Mouse (Mus musculus): ENCODE data around the gene Plcd4.
"Not testable (repeated sequence)": the region's sequence is repeated elsewhere in the genome, so short reads cannot be mapped to it uniquely, and the experiment has no call there.

Gene Plcd4

DNA sequence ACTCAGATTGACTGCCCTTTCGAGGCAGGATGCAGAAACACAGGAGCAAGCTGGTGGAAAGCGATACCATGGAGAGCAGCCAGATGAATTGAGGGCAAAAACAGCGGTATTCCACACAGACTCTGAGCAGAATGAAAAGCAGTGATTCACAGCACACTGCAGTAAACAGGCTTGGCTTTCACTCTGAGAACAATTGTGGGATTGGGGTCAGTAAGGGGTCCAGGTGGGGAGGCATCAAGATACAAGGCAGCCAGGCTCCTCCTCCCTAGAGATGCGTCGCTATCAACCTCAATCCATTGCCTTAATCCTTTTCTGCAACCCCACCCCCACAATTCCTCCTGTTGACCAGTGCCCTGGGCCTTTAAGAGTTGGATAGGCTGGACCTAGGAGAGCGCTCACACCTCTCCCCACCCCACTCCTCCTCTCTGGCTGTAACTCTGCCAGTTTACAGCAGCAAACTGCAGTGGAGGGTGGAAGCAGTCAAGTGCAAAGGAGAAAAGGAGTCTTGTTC, at the start of gene Plcd4:
TSS of gene Plcd4 (plus strand) at position 438 of the 511 bp plus-strand sequence.
- peak; percentile 29 to 44 for DNase-seq (ENCODE audit: low spot score in 2 of 2)

DNA sequence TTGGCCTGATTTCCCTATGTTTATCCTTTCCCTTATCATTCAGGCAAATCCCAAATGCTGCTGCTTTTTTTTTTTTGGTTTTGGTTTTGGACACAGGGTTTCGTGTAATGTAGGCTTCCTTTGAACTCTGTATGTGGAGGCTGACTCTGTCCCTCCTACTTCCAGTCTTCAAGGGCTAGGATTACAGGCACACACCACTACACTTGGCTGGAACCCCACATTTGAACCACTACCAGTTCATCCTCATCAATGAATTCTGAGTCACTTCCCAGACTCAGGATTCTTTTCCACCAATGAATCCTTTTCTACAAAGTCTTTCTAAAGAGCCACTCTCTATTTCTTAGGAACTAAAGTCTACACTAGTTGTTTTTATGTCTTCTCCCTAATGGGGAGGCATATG, 41.6 kb upstream of the Plcd4 start:
- DNase-seq (ENCODE audit: low spot score in 2 of 2) = no peak

GRCm38 (mm10) chr1:74505393-74505720, 37.3 kb upstream of the Plcd4 start:
- DNase-seq (ENCODE audit: low spot score in 2 of 2) = no peak

DNA sequence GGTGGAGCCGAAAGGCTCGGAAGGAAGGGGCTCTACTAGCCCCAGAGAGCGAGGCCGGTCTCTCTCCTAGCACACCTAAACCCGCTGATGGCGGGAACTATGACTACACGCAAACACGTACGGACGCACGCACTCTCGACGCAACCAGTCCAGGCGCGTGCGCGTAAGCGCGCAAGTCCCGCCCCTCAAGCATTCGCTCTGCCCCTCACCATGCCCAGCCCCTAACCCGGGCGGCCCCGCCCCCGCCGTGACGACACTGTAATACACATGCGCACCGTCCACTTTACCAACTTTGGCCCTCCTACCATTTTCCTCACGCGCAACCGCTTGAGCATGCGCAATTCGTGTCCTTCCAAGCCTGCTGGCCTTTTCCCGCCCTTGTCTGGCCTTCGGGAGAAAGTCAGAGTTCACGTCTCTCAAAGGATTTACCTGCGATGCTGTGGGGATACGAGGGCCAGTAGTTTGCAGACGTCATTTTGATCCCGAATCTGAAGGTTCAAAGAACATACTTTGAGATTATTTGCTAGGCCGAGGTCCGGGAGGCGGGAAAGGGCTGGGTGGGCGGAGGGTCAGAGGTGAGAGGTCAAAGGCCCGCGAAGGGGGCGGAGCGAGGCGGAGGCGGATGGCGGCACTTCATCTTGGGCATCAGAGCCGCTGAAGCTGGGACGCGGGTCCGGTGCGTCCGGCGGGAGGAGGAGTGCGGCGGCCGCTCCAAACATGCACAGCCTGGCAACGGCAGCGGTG, 36.8 kb upstream of the Plcd4 start, which contains the start of gene Cnot9:
TSS of gene Cnot9 (plus strand) at position 338 of the 744 bp plus-strand sequence.
- DNase-seq (ENCODE audit: low spot score in 2 of 2) = peak; percentile 100

DNA sequence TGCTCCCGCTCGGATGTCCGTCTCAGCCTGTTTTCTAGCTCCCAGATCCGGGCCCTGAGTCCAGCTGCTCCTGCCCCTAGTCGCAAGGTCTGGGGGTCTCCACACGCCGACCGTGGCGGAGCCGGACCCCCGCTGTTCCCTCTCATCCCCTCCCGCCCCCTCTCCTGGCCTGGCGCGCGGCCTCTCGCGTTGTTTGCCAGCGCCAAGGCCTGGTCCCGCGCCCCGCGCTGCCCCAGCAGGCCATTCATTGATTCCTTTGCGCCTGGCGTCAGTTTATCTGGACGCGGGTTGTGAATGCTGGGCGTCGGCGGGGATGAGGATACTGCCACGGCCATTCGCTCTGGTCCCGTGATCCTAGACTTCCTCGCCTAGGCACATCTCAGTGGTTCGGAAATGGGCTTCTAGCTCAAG, 36.2 kb upstream of the Plcd4 start:
- peak in 1 of 2 experiments; percentile 32 for DNase-seq (ENCODE audit: low spot score in 2 of 2)

DNA sequence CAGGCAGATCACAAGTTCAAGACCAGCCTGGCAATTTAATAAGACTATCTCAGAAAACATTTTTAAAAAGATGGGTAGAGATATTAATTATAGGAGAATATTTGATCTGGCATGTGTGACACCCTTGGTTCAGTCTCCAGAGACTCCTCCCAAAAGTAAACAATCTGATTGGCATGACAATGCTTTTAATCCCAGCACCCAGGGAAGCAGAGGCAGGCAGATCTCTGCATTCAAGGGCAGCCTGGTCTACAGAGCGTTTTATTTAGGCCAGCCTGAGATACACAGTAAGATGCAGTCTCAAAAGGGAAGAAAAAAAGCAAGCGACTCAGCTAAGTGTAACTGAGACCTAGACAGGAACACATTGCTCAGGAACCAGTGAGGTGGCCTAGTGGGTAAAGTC, 34.9 kb upstream of the Plcd4 start:
- DNase-seq (ENCODE audit: low spot score in 2 of 2) = no peak

- no peak for DNase-seq (ENCODE audit: low spot score in 2 of 2)
Measured at GRCm38 (mm10) chr1:74511306-74511705, 31.4 kb upstream of the Plcd4 start.

DNA sequence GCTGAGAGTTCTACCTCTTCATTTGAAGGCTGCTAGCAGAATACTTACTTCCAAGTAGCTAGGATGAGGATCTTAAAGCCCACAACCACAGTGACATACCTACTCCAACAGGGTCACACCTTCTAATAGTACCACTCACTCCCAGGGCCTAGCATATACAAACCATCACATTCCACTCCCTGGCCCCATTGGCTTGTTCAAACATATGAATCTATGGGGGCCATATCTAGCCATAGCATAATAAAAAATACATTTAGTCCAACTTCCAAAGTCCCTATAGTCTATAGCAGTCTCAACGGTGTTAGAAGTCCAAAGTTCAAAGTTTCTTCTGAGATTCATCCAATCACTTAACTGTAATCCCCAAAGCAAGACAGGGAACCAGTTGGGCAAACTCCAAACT, 29.7 kb upstream of the Plcd4 start:
- not testable (repeated sequence) for DNase-seq (ENCODE audit: low spot score in 2 of 2)

DNA sequence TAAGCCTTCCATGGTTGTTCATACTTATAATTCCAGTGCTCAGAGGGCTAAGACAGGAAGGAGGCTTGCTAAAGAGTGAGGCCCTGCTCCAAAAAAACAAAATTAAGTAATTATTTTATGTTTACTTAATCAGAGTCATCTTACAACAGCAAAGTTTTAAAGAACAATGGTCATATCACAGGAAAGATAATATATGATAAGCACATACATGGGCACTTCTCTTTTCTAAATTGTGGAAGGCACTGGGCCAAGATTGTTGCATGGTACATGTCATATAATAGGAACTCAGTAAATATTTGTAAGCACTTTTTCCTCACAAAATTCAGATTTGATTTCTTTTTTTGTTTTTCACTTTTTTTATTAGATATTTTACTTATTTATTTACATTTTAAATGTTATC, 22.8 kb upstream of the Plcd4 start:
- no peak for DNase-seq (ENCODE audit: low spot score in 2 of 2)

- no peak for DNase-seq (ENCODE audit: low spot score in 2 of 2)
Measured at GRCm38 (mm10) chr1:74524746-74525145, 17.9 kb upstream of the Plcd4 start.

- DNase-seq (ENCODE audit: low spot score in 2 of 2) = no peak
Measured at GRCm38 (mm10) chr1:74528589-74528988, 14.1 kb upstream of the Plcd4 start.

GRCm38 (mm10) chr1:74538650-74539049, 4.0 kb upstream of the Plcd4 start:
- DNase-seq (ENCODE audit: low spot score in 2 of 2) = peak in 1 of 2 experiments; percentile 16

DNA sequence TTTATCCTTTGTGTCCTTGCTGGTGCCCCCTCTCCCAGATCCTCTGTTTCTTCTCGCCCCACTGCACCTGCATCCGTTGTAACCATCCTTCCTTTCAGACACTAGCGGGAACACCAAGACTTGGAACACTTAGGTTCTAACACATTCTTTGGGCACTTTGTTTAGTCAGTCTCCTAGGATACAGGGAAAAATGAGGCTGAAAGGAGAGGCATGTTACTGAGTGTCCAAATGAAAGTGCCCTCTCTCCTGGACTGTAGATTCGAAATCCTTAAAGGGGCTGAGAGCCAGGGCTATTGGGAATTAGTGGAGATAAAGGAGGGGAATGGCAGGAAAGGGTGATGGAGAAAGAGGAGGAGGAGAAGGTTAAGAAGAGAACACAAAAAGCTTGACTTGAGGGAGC, 1.5 kb downstream of the Plcd4 start, which contains the start of gene Usp37:
TSS of gene Usp37 (minus strand) at position 101 of the 400 bp plus-strand sequence.
- DNase-seq (ENCODE audit: low spot score in 2 of 2) = no peak

GRCm38 (mm10) chr1:74559061-74559460, 16.4 kb downstream of the Plcd4 start:
- no peak for DNase-seq (ENCODE audit: low spot score in 2 of 2)

DNA sequence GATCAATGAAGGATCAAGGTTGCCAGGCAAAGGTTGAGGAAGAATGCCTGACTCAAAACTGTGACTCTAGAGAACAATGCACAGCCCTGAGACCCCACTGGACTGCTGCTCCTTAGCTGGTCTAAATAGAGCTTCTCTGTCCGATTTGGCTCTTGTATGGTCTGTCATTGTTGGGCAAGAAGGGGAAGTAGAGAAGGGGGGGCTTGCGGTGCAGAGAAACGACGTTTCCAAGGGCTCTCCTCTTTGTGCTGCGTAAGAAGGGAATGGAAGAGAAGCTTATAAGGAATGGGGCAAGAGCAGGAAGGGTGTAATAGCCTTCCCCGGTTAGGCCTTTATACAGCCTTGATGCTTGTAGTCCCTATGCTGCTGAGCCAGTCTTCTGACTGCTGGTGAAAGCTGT, 23.1 kb downstream of the Plcd4 start:
- no peak for DNase-seq (ENCODE audit: low spot score in 2 of 2)

DNA sequence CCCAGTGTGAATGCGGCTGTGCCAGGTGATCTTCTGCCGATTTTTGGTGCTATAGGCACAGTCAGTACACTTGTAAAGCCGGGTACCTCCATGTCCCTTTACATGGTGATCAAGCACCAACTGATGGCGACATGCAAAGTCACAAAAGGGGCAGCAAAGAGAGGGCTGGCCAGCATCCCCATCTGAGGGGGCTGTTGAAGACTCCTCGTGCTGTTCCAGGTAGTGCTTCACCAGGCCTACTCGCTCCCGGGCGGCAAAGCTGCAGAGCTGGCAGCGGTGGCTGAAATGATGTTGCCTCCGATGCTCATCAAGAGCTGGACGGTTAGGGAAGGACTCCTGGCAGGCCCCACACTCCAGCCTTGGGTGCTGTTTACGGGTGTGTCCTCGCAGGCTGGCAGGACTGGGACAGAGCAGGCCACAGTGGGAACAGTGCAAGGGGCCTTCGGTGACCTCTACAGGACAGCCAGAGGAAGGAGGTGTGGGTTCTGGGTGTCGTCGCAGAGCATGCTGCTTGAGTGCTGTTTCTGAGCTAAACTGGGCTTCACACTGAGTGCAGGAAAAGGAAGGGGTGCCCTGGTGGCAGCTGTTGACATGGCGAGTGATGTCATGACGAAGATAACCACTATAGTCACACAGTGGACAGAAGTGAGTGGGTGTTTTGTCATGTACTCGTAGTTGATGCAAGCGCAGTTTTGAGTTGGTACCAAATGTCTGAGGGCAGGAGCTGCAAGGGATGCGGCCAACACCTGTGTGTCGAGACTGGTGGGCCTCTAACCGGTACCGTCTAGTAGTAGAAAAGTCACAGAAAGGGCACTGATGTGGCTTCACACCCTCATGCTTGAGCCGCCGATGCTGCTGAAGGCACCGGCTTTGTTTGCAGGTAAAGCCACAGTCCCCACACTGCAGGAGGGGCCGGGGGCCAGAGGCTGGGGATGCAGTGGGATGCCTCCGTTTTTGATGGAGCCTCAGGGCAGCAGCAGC, 27.3 kb downstream of the Plcd4 start:
- DNase-seq (ENCODE audit: low spot score in 2 of 2) = no peak

GRCm38 (mm10) chr1:74582621-74583020, 39.9 kb downstream of the Plcd4 start:
- no peak for DNase-seq (ENCODE audit: low spot score in 2 of 2)

- no peak for DNase-seq (ENCODE audit: low spot score in 2 of 2)
Measured at GRCm38 (mm10) chr1:74584616-74585398, 42.1 kb downstream of the Plcd4 start.

DNA sequence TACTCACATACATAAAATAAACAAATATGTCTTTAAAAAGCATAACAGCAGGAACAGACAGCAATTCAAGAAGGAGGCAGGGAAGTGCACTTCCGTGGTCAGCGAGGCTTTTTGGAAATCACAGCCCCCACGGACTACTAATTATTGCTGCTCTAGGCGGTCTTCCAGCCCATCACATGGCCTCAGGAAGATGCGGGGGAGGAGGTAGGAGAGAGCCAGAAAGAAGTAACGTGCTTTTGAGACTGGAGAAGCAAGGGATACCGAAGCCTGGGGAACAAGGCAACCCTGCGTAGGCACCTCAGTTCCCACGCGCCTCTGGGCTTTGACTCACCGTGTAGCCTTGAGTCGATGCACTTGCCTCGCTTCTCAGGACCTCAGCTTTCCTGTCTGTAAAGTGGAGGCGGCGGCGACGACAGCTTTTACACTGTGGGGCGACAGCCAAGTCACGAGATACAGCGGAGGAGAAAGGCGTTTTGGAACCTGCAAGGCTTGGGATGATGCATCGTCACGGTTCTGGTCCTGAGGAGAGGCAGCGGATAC, 44.6 kb downstream of the Plcd4 start:
- peak; percentile 85 to 86 for DNase-seq (ENCODE audit: low spot score in 2 of 2)

- peak; percentile 99 for DNase-seq (ENCODE audit: low spot score in 2 of 2)
Measured at GRCm38 (mm10) chr1:74587773-74588445, 45.2 kb downstream of the Plcd4 start, which contains the start of the genes Zfp142 and Bcs1l. Gene Zfp142 (minus strand): TSS chr1:74588246. Gene Bcs1l (plus strand): TSS chr1:74588289.

GRCm38 (mm10) chr1:74594434-74594833, 51.7 kb downstream of the Plcd4 start:
- DNase-seq (ENCODE audit: low spot score in 2 of 2) = no peak
